Mouse (Mus musculus) cortical plate, adult 2 months (tissue): ENCODE results near the gene F7.

Experiments used
- CTCF ChIP-seq: fragments of 200-500 bp; IDR thresholded peaks from 2 replicates; pipeline ENCODE4 v1.5.1; 2011; ENCODE audit warnings: mild to moderate bottlenecking, control low read depth, low read length; ENCODE audit not compliant: insufficient read depth; ENCODE audit errors: extremely low read depth
- POLR2A ChIP-seq: fragments of 200-500 bp; IDR thresholded peaks from 2 replicates; pipeline ENCODE4 v1.6.1; 2011; ENCODE audit warnings: mild to moderate bottlenecking, low read length, control low read depth; ENCODE audit not compliant: insufficient read depth; ENCODE audit errors: extremely low read depth

GRCm38 (mm10) chr8:13019560-13019959 lies 6.3 kb upstream of the F7 start:
- TF ChIP-seq POLR2A (no peak), CTCF (no peak)
